Mouse (Mus musculus) liver, postnatal 0 days (tissue): ENCODE measurements around the gene Grin2d.
A peak's percentile ranks its signal among the peaks of the same experiment; 100 is the strongest.

Experiments
- CTCF ChIP-seq: sonication (generic); IDR thresholded peaks from 2 replicates; pipeline ENCODE4 v1.5.1; 2016; ENCODE audit warnings: antibody characterized with exemption, low read depth
- EP300 ChIP-seq: IDR thresholded peaks from 2 replicates; pipeline ENCODE4 v1.6.1; 2016; ENCODE audit warnings: antibody characterized with exemption, low read depth, mild to moderate bottlenecking

DNA sequence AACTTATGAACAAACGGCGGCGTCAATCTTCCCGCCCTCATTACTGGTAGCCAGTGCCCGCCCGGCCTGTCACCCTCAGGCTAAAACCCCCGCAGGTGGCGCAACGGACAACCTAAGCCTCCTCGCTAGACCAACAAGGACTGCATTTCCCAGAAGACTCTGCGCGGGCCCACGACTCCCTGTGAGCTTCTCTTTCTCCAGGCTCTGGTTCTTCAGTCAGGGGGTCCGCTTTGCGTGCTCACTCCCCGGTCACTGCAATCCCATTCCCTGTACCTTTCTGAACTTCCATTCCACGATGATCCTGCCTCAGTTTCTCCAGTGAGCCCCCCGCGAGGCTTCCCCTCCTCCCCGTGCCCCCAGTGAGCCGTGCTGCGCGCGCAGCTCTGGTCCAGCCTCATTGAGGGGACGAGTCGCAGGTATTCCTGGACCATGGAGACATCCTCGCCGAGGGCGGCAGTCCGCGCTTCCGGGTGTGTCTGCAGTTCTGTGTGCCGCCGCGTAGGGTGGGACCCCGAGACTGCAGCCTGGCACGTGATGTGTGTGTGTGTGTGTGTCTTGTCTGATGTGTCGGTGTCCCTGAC, 94.6 kb downstream of the Grin2d start, which contains the start of gene Lmtk3:
- TF ChIP-seq CTCF, result peak; percentile 36
- no peak for TF ChIP-seq EP300
